Mouse (Mus musculus): ENCODE measurements around the gene Ncor2. TPM values are rescaled to one million over a fixed set of nuclear protein-coding genes. Genes with fewer than 3 reads are reported as not detected.
"Not testable (repeated sequence)": the region's sequence is repeated elsewhere in the genome, so short reads cannot be mapped to it uniquely, and the experiment has no call there.

Ncor2 gene
- polyA plus RNA-seq, 1 experiment, result 74.6 TPM

DNA sequence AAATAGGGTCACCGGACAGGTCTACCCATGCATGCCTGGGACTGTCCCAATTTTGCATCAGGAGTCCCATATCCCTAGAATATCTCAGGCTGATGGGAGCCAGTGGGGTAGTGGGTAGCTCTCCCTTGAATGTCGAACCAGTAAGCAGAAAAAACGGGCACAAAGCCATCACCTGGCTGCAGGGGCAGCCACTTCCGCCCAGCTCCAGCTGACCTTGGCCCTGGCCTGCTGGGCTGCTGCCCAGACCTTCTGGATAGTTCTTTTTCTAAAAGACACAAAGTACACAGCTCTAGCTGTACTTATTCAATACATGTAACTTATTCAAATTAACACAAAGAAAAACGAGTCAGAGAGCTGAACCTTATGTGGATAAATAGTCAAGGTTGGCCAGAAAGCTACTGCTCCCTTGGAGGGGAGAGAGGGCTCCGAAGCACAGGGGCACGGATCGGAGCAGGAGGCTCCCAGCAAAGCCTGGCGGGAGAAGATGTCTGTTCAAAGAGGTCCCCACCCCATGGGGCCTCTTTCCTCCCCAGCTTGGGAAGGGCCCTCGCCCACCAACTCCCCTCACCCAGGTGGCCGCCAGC, 36.4 kb upstream of the Ncor2 start:
- Histone ChIP-seq H3K4me3 (ENCODE audit: insufficient read depth, low read length) (no peak overlapping the region), H3K27ac (ENCODE audit: insufficient read depth, low read length) (no peak overlapping the region), H3K4me1 (ENCODE audit: control insufficient read depth, insufficient read depth, low read length) (no peaks in the 10 kb centered on the region)
- TF ChIP-seq CTCF (IDR thresholded peaks at IDR 0.05; ENCODE audit: extremely low read depth, insufficient read depth, low read length) (no peak), POLR2A (IDR thresholded peaks at IDR 0.05; ENCODE audit: extremely low read depth, insufficient read depth, low read length) (no peak)

DNA sequence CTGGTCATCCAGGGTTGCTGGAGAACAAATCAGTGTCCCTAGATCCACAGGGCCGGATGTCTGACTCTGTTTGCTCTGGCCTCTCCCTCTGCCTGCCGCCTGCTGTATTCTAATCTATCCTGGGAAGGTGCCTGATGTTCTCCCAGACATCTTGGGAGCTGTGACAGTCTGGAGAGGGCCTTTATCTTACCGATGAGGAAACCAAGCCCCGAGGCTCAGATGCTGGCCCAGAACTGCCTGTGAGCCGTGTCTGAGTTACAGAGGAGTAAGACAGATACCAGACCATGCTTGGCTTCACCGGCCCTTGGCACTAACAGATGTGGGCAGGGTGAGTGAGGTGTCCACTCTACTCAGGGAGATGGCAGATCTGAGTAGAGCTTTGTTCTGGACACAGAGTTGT, 35.0 kb upstream of the Ncor2 start:
- Histone ChIP-seq H3K4me3 (ENCODE audit: insufficient read depth, low read length) (no peak overlapping the region), H3K4me1 (ENCODE audit: control insufficient read depth, insufficient read depth, low read length) (no peaks in the 10 kb centered on the region), H3K27ac (ENCODE audit: insufficient read depth, low read length) (no peak overlapping the region)
- no peak for TF ChIP-seq CTCF (IDR thresholded peaks at IDR 0.05; ENCODE audit: extremely low read depth, insufficient read depth, low read length)
- no peak for TF ChIP-seq POLR2A (IDR thresholded peaks at IDR 0.05; ENCODE audit: extremely low read depth, insufficient read depth, low read length)

GRCm38 (mm10) chr5:125204910-125205309, 25.9 kb upstream of the Ncor2 start:
- H3K4me1 ChIP-seq (ENCODE audit: control insufficient read depth, insufficient read depth, low read length); H3K4me3 ChIP-seq (ENCODE audit: insufficient read depth, low read length); H3K27ac ChIP-seq (ENCODE audit: insufficient read depth, low read length): not testable (repeated sequence)

DNA sequence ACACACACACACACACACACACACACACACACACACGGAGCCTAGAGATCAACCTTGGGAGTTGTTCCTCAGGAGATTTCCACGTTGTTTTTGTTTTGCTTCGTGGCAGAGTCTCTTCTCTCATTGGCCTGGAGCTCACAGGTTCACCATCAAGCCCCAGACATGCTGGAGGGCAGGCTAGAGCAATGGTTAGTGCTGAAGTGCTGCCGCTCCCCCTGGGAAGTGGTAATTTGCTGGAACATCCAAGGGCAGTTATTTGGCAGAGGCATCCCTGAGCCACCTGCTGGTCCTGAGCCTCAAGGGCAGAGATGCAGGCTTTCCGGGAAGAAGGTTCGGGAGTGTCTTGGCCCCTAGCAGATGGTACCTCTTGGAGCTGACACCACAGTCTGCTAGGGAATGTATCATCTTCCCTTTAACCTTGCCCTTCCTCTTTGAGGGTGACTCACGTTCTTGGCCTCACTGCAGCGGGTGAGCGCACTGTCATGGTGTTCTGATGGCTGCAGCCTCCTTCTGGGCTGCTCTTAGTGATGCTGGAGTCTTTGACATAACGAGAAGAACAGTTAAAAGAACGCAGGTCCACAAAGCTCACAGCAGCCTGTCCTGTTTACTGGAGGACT, 25.3 kb upstream of the Ncor2 start:
- Histone ChIP-seq H3K4me1 (ENCODE audit: control insufficient read depth, insufficient read depth, low read length) (peaks cover 8% of the 10 kb centered on the region), H3K27ac (ENCODE audit: insufficient read depth, low read length) (no peak overlapping the region), H3K4me3 (ENCODE audit: insufficient read depth, low read length) (no peak overlapping the region)
- TF ChIP-seq CTCF (IDR thresholded peaks at IDR 0.05; ENCODE audit: extremely low read depth, insufficient read depth, low read length) (no peak), POLR2A (IDR thresholded peaks at IDR 0.05; ENCODE audit: extremely low read depth, insufficient read depth, low read length) (no peak)

- Histone ChIP-seq H3K27ac (ENCODE audit: insufficient read depth, low read length) (0 out of 2 replicates have a peak overlapping the region, but pooled peaks have one; percentile 1), H3K4me3 (ENCODE audit: insufficient read depth, low read length) (no peak overlapping the region), H3K4me1 (ENCODE audit: control insufficient read depth, insufficient read depth, low read length) (peaks cover 8% of the 10 kb centered on the region)
- TF ChIP-seq POLR2A (IDR thresholded peaks at IDR 0.05; ENCODE audit: extremely low read depth, insufficient read depth, low read length) (no peak), CTCF (IDR thresholded peaks at IDR 0.05; ENCODE audit: extremely low read depth, insufficient read depth, low read length) (no peak)
These were observed 24.7 kb upstream of the Ncor2 start for GRCm38 (mm10) chr5:125203759-125204158.

- H3K4me3 ChIP-seq (ENCODE audit: insufficient read depth, low read length), result no peak overlapping the region
- TF ChIP-seq CTCF (IDR thresholded peaks at IDR 0.05; ENCODE audit: extremely low read depth, insufficient read depth, low read length) (no peak), POLR2A (IDR thresholded peaks at IDR 0.05; ENCODE audit: extremely low read depth, insufficient read depth, low read length) (no peak)
- H3K27ac ChIP-seq (ENCODE audit: insufficient read depth, low read length), result no peak overlapping the region
- H3K4me1 ChIP-seq (ENCODE audit: control insufficient read depth, insufficient read depth, low read length), result peaks cover 8% of the 10 kb centered on the region
These were observed 24.1 kb upstream of the Ncor2 start for GRCm38 (mm10) chr5:125203099-125203498.

DNA sequence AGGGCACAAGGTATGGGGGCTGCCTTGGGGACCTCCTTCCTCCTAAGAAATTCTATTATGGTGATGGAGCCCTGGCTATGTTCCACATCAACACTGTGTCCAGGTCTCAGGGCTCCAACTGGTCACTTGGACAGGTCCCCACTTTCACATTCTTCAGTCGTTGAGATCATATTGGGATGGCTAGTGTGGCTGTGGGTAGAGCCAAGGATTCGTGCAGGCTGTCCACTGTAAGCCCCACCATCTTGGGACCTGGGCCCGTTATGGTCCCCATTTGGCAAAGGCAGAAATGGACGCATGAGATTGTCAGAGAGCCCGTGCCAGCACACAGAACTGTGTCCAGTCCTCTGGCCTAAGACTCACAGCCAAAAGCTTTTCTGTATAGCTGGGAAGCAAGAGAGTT, 23.1 kb upstream of the Ncor2 start:
- no peak overlapping the region for H3K27ac ChIP-seq (ENCODE audit: insufficient read depth, low read length)

DNA sequence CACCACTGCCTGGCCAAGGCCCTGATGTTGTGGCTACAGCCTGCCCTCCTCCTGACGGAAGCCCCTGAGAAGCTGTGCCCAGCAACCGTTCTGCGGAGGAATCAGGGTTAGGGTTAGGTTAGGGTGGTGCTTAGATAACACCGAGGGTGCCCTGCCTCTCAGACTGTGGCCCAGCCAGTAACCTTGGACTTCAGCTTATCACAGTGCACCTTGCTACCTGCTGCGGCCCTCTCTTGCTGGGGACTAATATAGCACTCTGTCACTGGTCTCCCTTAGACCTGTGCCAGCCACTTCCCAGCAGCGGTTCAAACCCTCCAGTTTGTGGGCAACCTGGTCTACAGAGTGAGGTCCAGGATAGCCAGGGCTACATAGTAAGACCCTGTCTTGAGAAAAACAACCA, 20.1 kb upstream of the Ncor2 start:
- Histone ChIP-seq H3K4me3 (ENCODE audit: insufficient read depth, low read length) (no peak overlapping the region), H3K4me1 (ENCODE audit: control insufficient read depth, insufficient read depth, low read length) (peaks cover 8% of the 10 kb centered on the region), H3K27ac (ENCODE audit: insufficient read depth, low read length) (no peak overlapping the region)
- TF ChIP-seq POLR2A (IDR thresholded peaks at IDR 0.05; ENCODE audit: extremely low read depth, insufficient read depth, low read length) (no peak), CTCF (IDR thresholded peaks at IDR 0.05; ENCODE audit: extremely low read depth, insufficient read depth, low read length) (no peak)

More for the DNA sequence above, 23.1 kb upstream of the Ncor2 start:
- peaks cover 8% of the 10 kb centered on the region for H3K4me1 ChIP-seq (ENCODE audit: control insufficient read depth, insufficient read depth, low read length)
- no peak for TF ChIP-seq CTCF (IDR thresholded peaks at IDR 0.05; ENCODE audit: extremely low read depth, insufficient read depth, low read length)
- no peak for TF ChIP-seq POLR2A (IDR thresholded peaks at IDR 0.05; ENCODE audit: extremely low read depth, insufficient read depth, low read length)
- no peak overlapping the region for H3K4me3 ChIP-seq (ENCODE audit: insufficient read depth, low read length)

DNA sequence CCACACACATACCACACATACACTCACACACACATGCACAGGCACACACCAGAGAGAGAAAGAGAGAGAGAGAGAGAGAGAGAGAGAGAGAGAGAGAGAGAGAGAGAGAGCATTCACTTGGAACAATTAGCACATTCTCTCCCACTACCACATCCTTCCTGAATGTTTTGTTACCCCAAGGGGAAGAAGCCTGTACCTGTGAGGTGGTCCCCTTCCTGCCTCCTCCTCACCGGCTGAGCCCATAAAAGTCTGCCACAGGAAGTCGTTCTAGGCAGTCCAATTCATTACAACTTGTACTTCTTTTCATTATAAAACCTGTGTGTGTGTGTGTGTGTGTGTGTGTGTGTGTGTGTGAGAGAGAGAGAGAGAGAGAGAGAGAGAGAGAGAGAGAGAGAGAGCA, 18.3 kb upstream of the Ncor2 start:
- not testable (repeated sequence) for H3K4me3 ChIP-seq (ENCODE audit: insufficient read depth, low read length); H3K4me1 ChIP-seq (ENCODE audit: control insufficient read depth, insufficient read depth, low read length); H3K27ac ChIP-seq (ENCODE audit: insufficient read depth, low read length)

- no peaks in the 10 kb centered on the region for H3K4me1 ChIP-seq (ENCODE audit: control insufficient read depth, insufficient read depth, low read length)
- H3K27ac ChIP-seq (ENCODE audit: insufficient read depth, low read length), result no peak overlapping the region
- H3K4me3 ChIP-seq (ENCODE audit: insufficient read depth, low read length), result no peak overlapping the region
- no peak for TF ChIP-seq CTCF (IDR thresholded peaks at IDR 0.05; ENCODE audit: extremely low read depth, insufficient read depth, low read length)
- no peak for TF ChIP-seq POLR2A (IDR thresholded peaks at IDR 0.05; ENCODE audit: extremely low read depth, insufficient read depth, low read length)
These were observed 17.0 kb upstream of the Ncor2 start for GRCm38 (mm10) chr5:125196054-125196453.

Measured in cortical plate, adult 2 months (tissue).